8 mouse cellular contexts compared by ENCODE assay signal in the genomic region with DNA sequence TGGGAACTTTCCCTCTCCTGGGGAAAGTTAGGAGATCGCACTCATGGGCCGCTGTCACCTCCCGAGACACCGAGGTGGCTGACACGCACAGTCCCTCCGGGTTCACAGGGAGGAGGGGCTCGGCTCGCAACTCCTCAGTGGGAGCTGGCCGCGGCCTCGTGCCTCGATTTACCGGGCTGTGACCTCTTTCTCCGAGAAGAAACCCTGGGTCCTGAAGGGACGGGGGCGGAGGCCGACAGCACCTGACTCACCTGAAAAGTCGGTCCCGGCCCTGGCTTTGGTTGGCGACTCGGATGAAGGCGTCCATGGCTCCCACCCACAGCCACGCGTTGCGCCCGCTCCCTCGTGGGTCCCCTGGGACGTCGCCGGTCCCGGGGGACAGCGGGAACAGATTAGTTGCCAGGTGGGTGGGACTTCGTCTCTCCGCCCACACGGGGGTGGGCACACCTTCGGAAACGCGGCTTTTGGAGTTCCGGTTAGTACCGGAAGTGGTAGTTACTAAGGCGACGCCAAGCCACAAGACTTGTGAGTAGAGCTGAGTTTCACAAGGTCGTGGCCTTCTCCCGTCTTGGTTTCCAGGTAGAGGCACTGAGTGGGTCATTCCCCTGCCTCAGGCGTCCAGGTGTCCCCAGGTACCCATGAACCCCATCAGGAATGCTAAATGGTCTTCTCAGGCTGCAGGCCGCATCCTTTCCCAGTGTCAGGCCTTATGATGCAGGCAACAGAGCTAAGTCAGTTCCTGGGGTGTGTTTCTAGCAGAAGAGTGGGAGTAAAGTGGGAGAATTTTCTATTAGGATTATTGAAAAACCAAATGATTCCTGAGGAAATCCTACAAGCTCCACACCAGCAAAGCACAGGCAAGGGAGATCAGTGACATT. TPM values are rescaled to one million over a fixed set of nuclear protein-coding genes. Genes with fewer than 3 reads are reported as not detected.
DNase-seq lines count a peak whose midpoint lies in the region; ATAC-seq and TF ChIP-seq lines count a peak whose summit lies in the region.

Pex11a (minus strand) TSS at position 473 of the 878 bp plus-strand sequence.
Wdr93 (plus strand) TSS at position 505 of the 878 bp plus-strand sequence.

- DNase-seq in heart, postnatal 0 days (ENCODE audit: low spot score), result peak; percentile 85
- DNase-seq in kidney, postnatal 36 days, result peak; percentile 91 to 92
- peak; percentile 44 to 55 (median 45) for DNase-seq in liver, embryonic 14.5 days (ENCODE audit: low read depth in 3 of 3, low spot score in 3 of 3)
- DNase-seq in neural tube, embryonic 10.5 days (ENCODE audit: extremely low spot score, low spot score), result peak; percentile 79

- WGBS in forebrain, embryonic 12.5 days, result 3% methylated on average over 44 of the region's 46 CpGs
- WGBS in heart, postnatal 0 days, result 3% methylated on average over 46 of the region's 46 CpGs
- 3% methylated on average over 46 of the region's 46 CpGs for WGBS in liver, embryonic 14.5 days (ENCODE audit: insufficient replicate concordance)
- WGBS in stomach, embryonic 15.5 days, result 3% methylated on average over 46 of the region's 46 CpGs

- TF ChIP-seq EP300 in ES-Bruce4 (IDR thresholded peaks at IDR 0.05; ENCODE audit: insufficient read depth, low read depth, low read length), result no peak
- TF ChIP-seq EP300 in heart, postnatal 0 days (IDR thresholded peaks at IDR 0.05; ENCODE audit: low read depth), result no peak
- TF ChIP-seq EP300 in liver, embryonic 14.5 days (IDR thresholded peaks at IDR 0.05; ENCODE audit: low read depth), result no peak

- ATAC-seq in cerebellum, adult (ENCODE audit: insufficient number of reproducible peaks, low FRiP score, low TSS enrichment), result peak; percentile 80
- peak; percentile 87 for ATAC-seq in forebrain, embryonic 12.5 days (ENCODE audit: low FRiP score)
- peak; percentile 95 for ATAC-seq in heart, postnatal 0 days (ENCODE audit: insufficient read depth, low read depth)
- ATAC-seq in liver, embryonic 14.5 days (ENCODE audit: insufficient read depth), result peak; percentile 48; the same call in 1 of the 2 replicates
- ATAC-seq in stomach, embryonic 15.5 days (ENCODE audit: insufficient read depth, low FRiP score, low read depth), result peak; percentile 82; the same call in 1 of the 2 replicates

- H3K4me2 ChIP-seq in forebrain, embryonic 12.5 days, result peak within 1 kb of the TSS; percentile 95
- peak within 1 kb of the TSS; percentile 94 for H3K4me2 ChIP-seq in heart, postnatal 0 days (ENCODE audit: low read depth, low read length)
- peak within 1 kb of the TSS; percentile 70 for H3K4me2 ChIP-seq in liver, embryonic 14.5 days (ENCODE audit: low read depth)
- H3K4me2 ChIP-seq in stomach, embryonic 15.5 days, result peak within 1 kb of the TSS; percentile 95

- H3K9me3 ChIP-seq in ES-Bruce4 (replicated peaks; ENCODE audit: control insufficient read depth, insufficient read depth, low read length, poor library complexity, severe bottlenecking), result no peaks in the 10 kb centered on the region
- no peaks in the 10 kb centered on the region for H3K9me3 ChIP-seq in forebrain, embryonic 12.5 days
- H3K9me3 ChIP-seq in heart, postnatal 0 days (replicated peaks; ENCODE audit: control insufficient read depth, low read length), result no peaks in the 10 kb centered on the region
- no peaks in the 10 kb centered on the region for H3K9me3 ChIP-seq in liver, embryonic 14.5 days (ENCODE audit: control insufficient read depth, low read length)
- H3K9me3 ChIP-seq in stomach, embryonic 15.5 days, result no peaks in the 10 kb centered on the region

- H3K4me3 ChIP-seq in ES-Bruce4 (ENCODE audit: low read depth, low read length), result peak within 1 kb of the TSS; percentile 92
- H3K4me3 ChIP-seq in forebrain, embryonic 12.5 days (replicated peaks), result peak within 1 kb of the TSS; percentile 74
- H3K4me3 ChIP-seq in heart, postnatal 0 days (ENCODE audit: low read depth, low read length), result peak within 1 kb of the TSS; percentile 73
- H3K4me3 ChIP-seq in liver, embryonic 14.5 days (ENCODE audit: insufficient read depth in 1 of 2, low read depth in 2 of 2, low read length in 2 of 2), result peak within 1 kb of the TSS; percentile 51 to 60
- peak within 1 kb of the TSS; percentile 83 for H3K4me3 ChIP-seq in stomach, embryonic 15.5 days (replicated peaks)

- H3K4me1 ChIP-seq in ES-Bruce4 (ENCODE audit: control insufficient read depth, insufficient read depth, low read length), result no peaks in the 10 kb centered on the region
- peaks cover 11% of the 10 kb centered on the region for H3K4me1 ChIP-seq in forebrain, embryonic 12.5 days
- peaks cover 12% of the 10 kb centered on the region; the same call in 1 of the 2 replicates for H3K4me1 ChIP-seq in heart, postnatal 0 days (ENCODE audit: control insufficient read depth, insufficient read depth)
- peaks cover 3 to 6% of the 10 kb centered on the region in 2 experiments; a peak in 2 of 4 replicates for H3K4me1 ChIP-seq in liver, embryonic 14.5 days (replicated peaks; ENCODE audit: control insufficient read depth in 2 of 2, insufficient read depth in 2 of 2, low read length in 1 of 2)
- peaks cover 4% of the 10 kb centered on the region; the same call in 1 of the 2 replicates for H3K4me1 ChIP-seq in stomach, embryonic 15.5 days

- no peaks in the 10 kb centered on the region for H3K36me3 ChIP-seq in ES-Bruce4 (ENCODE audit: control insufficient read depth, insufficient read depth, low read length, poor library complexity, severe bottlenecking)
- H3K36me3 ChIP-seq in forebrain, embryonic 12.5 days (replicated peaks), result no peaks in the 10 kb centered on the region
- no peaks in the 10 kb centered on the region for H3K36me3 ChIP-seq in heart, postnatal 0 days (replicated peaks; ENCODE audit: control insufficient read depth, insufficient read depth, low read length)
- no peaks in the 10 kb centered on the region for H3K36me3 ChIP-seq in liver, embryonic 14.5 days (replicated peaks; ENCODE audit: control insufficient read depth, insufficient read depth, low read depth)
- H3K36me3 ChIP-seq in stomach, embryonic 15.5 days, result no peaks in the 10 kb centered on the region

- H3K27me3 ChIP-seq in ES-Bruce4 (ENCODE audit: control insufficient read depth, insufficient read depth, low read length, poor library complexity, severe bottlenecking), result no peaks in the 10 kb centered on the region
- 0 out of 2 replicates have a peak, but pooled peaks cover under 1% of the 10 kb centered on the region for H3K27me3 ChIP-seq in forebrain, embryonic 12.5 days
- no peaks in the 10 kb centered on the region for H3K27me3 ChIP-seq in heart, postnatal 0 days (ENCODE audit: control insufficient read depth, insufficient read depth, low read length)
- no peaks in the 10 kb centered on the region for H3K27me3 ChIP-seq in liver, embryonic 14.5 days (ENCODE audit: control insufficient read depth, insufficient read depth, low read length)
- H3K27me3 ChIP-seq in stomach, embryonic 15.5 days (replicated peaks), result no peaks in the 10 kb centered on the region

- peak within 1 kb of the TSS; percentile 80 for H3K9ac ChIP-seq in ES-Bruce4 (ENCODE audit: low read depth, poor library complexity, severe bottlenecking)
- H3K9ac ChIP-seq in forebrain, embryonic 12.5 days, result peak within 1 kb of the TSS; percentile 68
- H3K9ac ChIP-seq in heart, postnatal 0 days (replicated peaks; ENCODE audit: low read depth, low read length), result peak within 1 kb of the TSS; percentile 61
- H3K9ac ChIP-seq in liver, embryonic 14.5 days (replicated peaks), result peak within 1 kb of the TSS; percentile 2
- H3K9ac ChIP-seq in stomach, embryonic 15.5 days, result peak within 1 kb of the TSS; percentile 58

- TF ChIP-seq CTCF in ES-Bruce4 (IDR thresholded peaks at IDR 0.05; ENCODE audit: low read depth, low read length), result no peak
- TF ChIP-seq CTCF in heart, postnatal 0 days (IDR thresholded peaks at IDR 0.05; ENCODE audit: low read depth), result no peak
- no peak for TF ChIP-seq CTCF in liver, embryonic 14.5 days (IDR thresholded peaks at IDR 0.05; ENCODE audit: low read depth)

- no peak for TF ChIP-seq POLR2A in ES-Bruce4 (IDR thresholded peaks at IDR 0.05; ENCODE audit: insufficient read depth, low read length)

- H3K27ac ChIP-seq in ES-Bruce4 (ENCODE audit: insufficient read depth, low read length), result no peak within 1 kb of the TSS
- no peak within 1 kb of the TSS for H3K27ac ChIP-seq in forebrain, embryonic 12.5 days
- no peak within 1 kb of the TSS for H3K27ac ChIP-seq in heart, postnatal 0 days (ENCODE audit: low read depth)
- H3K27ac ChIP-seq in liver, embryonic 14.5 days, result no peak within 1 kb of the TSS
- no peak within 1 kb of the TSS for H3K27ac ChIP-seq in stomach, embryonic 15.5 days

RNA-seq across cellular contexts. Expression of gene Pex11a, which starts in this region (rescaled TPM):
- polyA plus RNA-seq in ES-Bruce4 (2011; ENCODE audit: insufficient read depth, insufficient read length, low read depth, missing spikeins), result 7.8 and 8.7 TPM in 2 replicates
- 9.4 and 9.5 TPM in 2 replicates for polyA plus RNA-seq in forebrain, embryonic 12.5 days (2016; fragmentation: Nextera tagmentation; extraction: Ambion mirVana)
- total RNA-seq in heart, postnatal 0 days (2014; rRNA removed; ENCODE audit: low replicate concordance), result 0.04 and 3.4 TPM in 2 replicates
- polyA plus RNA-seq in heart, postnatal 0 days (2015; fragmentation: Nextera tagmentation; extraction: Ambion mirVana), result 9.4 and 11.6 TPM in 2 replicates
- 0.81 and 1.1 TPM in 2 replicates for polyA plus RNA-seq in liver, embryonic 14.5 days (2012; rRNA removed)
- 1.5 and 2.3 TPM in 2 replicates for polyA plus RNA-seq in liver, embryonic 14.5 days (2014; fragmentation: Nextera tagmentation; extraction: Ambion mirVana)
- 9.3 and 11.8 TPM in 2 replicates for polyA plus RNA-seq in stomach, embryonic 15.5 days (2015; fragmentation: Nextera tagmentation; extraction: Ambion mirVana)

RNA-seq across cellular contexts. Expression of gene Wdr93, which starts in this region (rescaled TPM):
- polyA plus RNA-seq in ES-Bruce4 (2011; ENCODE audit: insufficient read depth, insufficient read length, low read depth, missing spikeins), result 0.97 and 1.9 TPM in 2 replicates
- polyA plus RNA-seq in forebrain, embryonic 12.5 days (2016; fragmentation: Nextera tagmentation; extraction: Ambion mirVana), result 0.14 and 0.24 TPM in 2 replicates
- total RNA-seq in heart, postnatal 0 days (2014; rRNA removed; ENCODE audit: low replicate concordance), result not detected in 2 replicates
- polyA plus RNA-seq in heart, postnatal 0 days (2015; fragmentation: Nextera tagmentation; extraction: Ambion mirVana), result 0.05 TPM in 1 of 2 replicates, not detected in the other
- 0.03 and 0.04 TPM in 2 replicates for polyA plus RNA-seq in liver, embryonic 14.5 days (2012; rRNA removed)
- 0.08 and 0.14 TPM in 2 replicates for polyA plus RNA-seq in liver, embryonic 14.5 days (2014; fragmentation: Nextera tagmentation; extraction: Ambion mirVana)
- polyA plus RNA-seq in stomach, embryonic 15.5 days (2015; fragmentation: Nextera tagmentation; extraction: Ambion mirVana), result 0.26 and 0.35 TPM in 2 replicates

Comparison
In these comparisons a context has a peak if more than half of its experiments do, and no peak if none do; other contexts are left out.
1. H3K9ac ChIP-seq: peak in every context shown above with its lines; median percentile 80 in ES-Bruce4; 68 in forebrain, embryonic 12.5 days; 61 in heart, postnatal 0 days; 58 in stomach, embryonic 15.5 days; 2 in liver, embryonic 14.5 days.